Mouse (Mus musculus) embryonic facial prominence, embryonic 11.5 days (tissue): Measurements from ENCODE around the gene Zfp704. TPM values are rescaled to one million over a fixed set of nuclear protein-coding genes. Genes with fewer than 3 reads are reported as not detected.
A peak's percentile ranks its signal among the peaks of the same experiment; 100 is the strongest.

Source experiments
- ATAC-seq: fragments of 200-750 bp; cut with Nextera tagmentation; replicated peaks from 2 replicates; pipeline ENCODE4 v1.8.0; 2017; ENCODE audit warnings: low read depth; ENCODE audit not compliant: insufficient number of reproducible peaks, low FRiP score, low TSS enrichment
- DNase-seq: peaks from one replicate; pipeline ENCODE4 v3.0.0-alpha.2; 2015; ENCODE audit warnings: low spot score
- H3K27ac ChIP-seq: fragments of 300-500 bp; sonication (generic); replicated peaks from 2 replicates; pipeline ENCODE4 v1.5.1; 2014; ENCODE audit warnings: mild to moderate bottlenecking, low read depth, low read length, control low read depth
- H3K27me3 ChIP-seq: fragments of 300-500 bp; sonication (generic); 2 replicates; pipeline ENCODE4 v1.6.1; 2014; ENCODE audit warnings: mild to moderate bottlenecking, low read length, moderate library complexity, mixed read lengths; ENCODE audit not compliant: control insufficient read depth, insufficient read depth
- H3K36me3 ChIP-seq: fragments of 300-500 bp; sonication (generic); replicated peaks from 2 replicates; pipeline ENCODE4 v1.6.1; 2014; ENCODE audit warnings: low read depth, mild to moderate bottlenecking, low read length, moderate library complexity, mixed read lengths; ENCODE audit not compliant: control insufficient read depth, insufficient read depth
- H3K4me1 ChIP-seq: fragments of 300-500 bp; sonication (generic); 2 replicates; pipeline ENCODE4 v1.6.1; 2014; ENCODE audit warnings: low read length, mixed read lengths; ENCODE audit not compliant: control insufficient read depth, insufficient read depth
- H3K4me2 ChIP-seq: fragments of 300-500 bp; sonication (generic); 2 replicates; pipeline ENCODE4 v1.6.1; 2014; ENCODE audit warnings: low read depth, mild to moderate bottlenecking, control low read depth, low read length, moderate library complexity
- H3K4me3 ChIP-seq: fragments of 300-500 bp; sonication (generic); 2 replicates; pipeline ENCODE4 v1.5.1; 2014; ENCODE audit warnings: low read depth, low read length, control low read depth
- H3K9ac ChIP-seq: fragments of 300-500 bp; sonication (generic); replicated peaks from 2 replicates; pipeline ENCODE4 v1.6.1; 2014; ENCODE audit warnings: mild to moderate bottlenecking, control low read depth, low read length
- H3K9me3 ChIP-seq: fragments of 300-500 bp; sonication (generic); replicated peaks from 2 replicates; pipeline ENCODE4 v1.6.1; 2016; ENCODE audit warnings: mild to moderate bottlenecking, low read length, inconsistent platforms, mixed read lengths; ENCODE audit not compliant: control insufficient read depth
- WGBS: fragments of 180-500 bp; shearing (Covaris S2); extraction: QIAGEN DNeasy Blood & Tissue Kit; methylation state at CpG from one replicate; pipeline ENCODE4 v1.1.7; 2014; 5-methylcytosine and 5-hydroxymethylcytosine counted together
- polyA plus RNA-seq: library from polyadenylated mRNA; unstranded; fragments of >200 nt; fragmentation: Nextera tagmentation; extraction: Ambion mirVana; gene quantifications from 2 replicates; pipeline ENCODE4 v1.2.1, GENCODE M21; 2014

Zfp704 gene
- polyA plus RNA-seq, 1 experiment from 2014 or later, result 6.9 TPM

- no peak for DNase-seq
- 73% methylated on average over 3 of the region's 3 CpGs for WGBS
- Histone ChIP-seq H3K27me3 (no peaks in the 10 kb centered on the region), H3K9ac (no peak overlapping the region), H3K27ac (no peak overlapping the region), H3K4me2 (no peak overlapping the region), H3K4me3 (no peak overlapping the region), H3K36me3 (no peaks in the 10 kb centered on the region), H3K4me1 (no peaks in the 10 kb centered on the region), H3K9me3 (no peaks in the 10 kb centered on the region)
- no peak for ATAC-seq
These were observed 209.0 kb downstream of the Zfp704 start for GRCm38 (mm10) chr3:9400886-9401221.

GRCm38 (mm10) chr3:9400201-9400885 is 209.5 kb downstream of the Zfp704 start:
- H3K4me3 ChIP-seq, result no peak overlapping the region
- H3K36me3 ChIP-seq, result no peaks in the 10 kb centered on the region
- peak; percentile 83 for DNase-seq
- H3K4me1 ChIP-seq, result no peaks in the 10 kb centered on the region
- no peak overlapping the region for H3K9ac ChIP-seq
- H3K4me2 ChIP-seq, result no peak overlapping the region
- 51% methylated on average over 3 of the region's 3 CpGs for WGBS
- H3K27ac ChIP-seq, result no peak overlapping the region
- H3K27me3 ChIP-seq, result no peaks in the 10 kb centered on the region
- ATAC-seq, result no peak
- no peaks in the 10 kb centered on the region for H3K9me3 ChIP-seq

DNA sequence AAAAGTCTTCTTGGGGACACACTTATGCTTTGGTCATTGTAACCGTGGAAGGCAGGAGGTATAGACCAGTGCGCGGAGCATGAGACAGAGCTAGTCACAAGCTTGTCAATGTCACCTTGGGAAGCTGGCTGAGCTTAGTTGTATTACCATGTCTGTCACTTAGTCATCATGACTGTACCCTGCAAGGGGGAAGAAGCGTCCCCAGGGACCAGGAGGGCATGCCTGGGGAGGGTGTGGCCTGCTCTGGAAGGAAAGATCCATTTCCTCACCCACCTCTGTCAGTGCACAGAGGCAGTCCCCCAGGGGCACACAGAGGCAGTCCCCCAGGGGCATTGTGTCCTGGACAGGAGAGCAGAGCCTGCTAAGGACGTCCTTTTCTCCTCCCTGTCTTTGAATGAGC is 211.6 kb downstream of the Zfp704 start:
- H3K4me2 ChIP-seq, result no peak overlapping the region
- 70% methylated on average over 5 of the region's 5 CpGs for whole genome bisulfite sequencing
- no peaks in the 10 kb centered on the region for H3K27me3 ChIP-seq
- no peak for ATAC-seq
- H3K9ac ChIP-seq, result no peak overlapping the region
- no peak for DNase-seq
- H3K4me3 ChIP-seq, result no peak overlapping the region
- H3K36me3 ChIP-seq, result no peaks in the 10 kb centered on the region
- no peaks in the 10 kb centered on the region for H3K9me3 ChIP-seq
- H3K4me1 ChIP-seq, result no peaks in the 10 kb centered on the region
- no peak overlapping the region for H3K27ac ChIP-seq
